Mouse (Mus musculus) megakaryocyte, embryonic 14.5 days (primary cell): ENCODE measurements around the gene Gm3417.
"Not testable (repeated sequence)": the region's sequence is repeated elsewhere in the genome, so short reads cannot be mapped to it uniquely, and the experiment has no call there.

ENCODE experiments used
- FLI1 ChIP-seq: IDR thresholded peaks from 2 replicates; pipeline ENCODE4 v1.6.1; 2012; ENCODE audit warnings: low read length, inconsistent platforms, mixed read lengths
- GATA1 ChIP-seq: IDR thresholded peaks from 3 replicates; pipeline ENCODE4 v1.6.1; 2012; ENCODE audit warnings: mixed read lengths, low read length, inconsistent platforms, borderline replicate concordance

- TF ChIP-seq GATA1, FLI1: not testable (repeated sequence)
These were observed 11.6 kb upstream of the Gm3417 start for GRCm38 (mm10) chr17:14990116-14990702.
